Mouse (Mus musculus) ES-Bruce4 (cell line): ENCODE results near the gene Shq1.

Experiments used
- CTCF ChIP-seq: IDR thresholded peaks from one replicate; pipeline ENCODE4 v1.8.1; 2011; ENCODE audit warnings: low read depth, low read length
- EP300 ChIP-seq: IDR thresholded peaks from 2 replicates; pipeline ENCODE4 v1.6.1; 2011; ENCODE audit warnings: low read depth, low read length; ENCODE audit not compliant: insufficient read depth
- POLR2A ChIP-seq: IDR thresholded peaks from one replicate; pipeline ENCODE4 v1.8.1; 2011; ENCODE audit warnings: low read length; ENCODE audit not compliant: insufficient read depth

DNA sequence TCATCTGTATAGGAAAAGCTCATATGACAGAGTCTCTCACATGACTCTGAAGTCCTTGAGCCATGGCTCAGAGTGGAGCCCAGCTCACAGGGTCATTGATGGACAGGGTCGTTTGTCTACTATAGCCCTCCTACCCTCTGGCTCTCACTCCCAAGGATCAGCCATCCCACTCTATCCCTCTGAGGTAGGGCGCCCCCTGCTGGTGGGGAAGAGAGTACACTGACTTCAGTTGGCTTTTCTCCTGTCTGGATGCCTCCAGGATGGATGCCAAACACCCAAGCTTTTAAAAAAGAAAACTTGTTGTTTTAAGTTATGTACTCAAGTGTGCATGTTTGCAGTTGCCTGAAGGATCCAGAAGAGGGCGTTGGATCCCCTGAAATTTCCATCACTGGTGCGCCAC is 131.3 kb downstream of the Shq1 start:
- TF ChIP-seq POLR2A: no peak
- peak; percentile 17 for TF ChIP-seq CTCF
- no peak for TF ChIP-seq EP300
